Mouse (Mus musculus): Measurements from ENCODE around the gene Gm960. TPM values are rescaled to one million over a fixed set of nuclear protein-coding genes. Genes with fewer than 3 reads are reported as not detected.

The Gm960 gene
- polyA plus RNA-seq, 1 experiment from 2014 or later, result 1.2 TPM

DNA sequence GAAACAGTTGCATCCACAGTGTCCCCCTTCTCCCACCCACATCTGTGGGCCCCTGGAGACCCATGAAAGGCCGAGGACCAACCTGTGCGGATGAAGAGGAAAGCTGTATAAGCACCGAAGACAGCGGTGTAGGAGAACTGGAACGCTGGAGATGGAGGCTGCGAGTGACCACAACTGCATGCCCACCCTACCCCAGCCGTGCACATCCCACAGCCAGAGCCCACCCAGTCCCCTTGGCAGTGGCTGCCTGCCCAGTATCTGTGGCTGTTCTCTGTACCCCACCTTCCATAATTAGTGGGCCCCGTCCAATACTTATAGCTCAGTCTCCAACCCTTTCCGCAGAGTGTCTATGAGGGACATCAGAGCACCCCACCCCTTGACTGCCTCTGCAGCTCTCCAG, 75.0 kb downstream of the Gm960 start:
- 91% methylated on average over 9 of the region's 9 CpGs for WGBS
- no peak for ATAC-seq (ENCODE audit: insufficient read depth, low FRiP score)

DNA sequence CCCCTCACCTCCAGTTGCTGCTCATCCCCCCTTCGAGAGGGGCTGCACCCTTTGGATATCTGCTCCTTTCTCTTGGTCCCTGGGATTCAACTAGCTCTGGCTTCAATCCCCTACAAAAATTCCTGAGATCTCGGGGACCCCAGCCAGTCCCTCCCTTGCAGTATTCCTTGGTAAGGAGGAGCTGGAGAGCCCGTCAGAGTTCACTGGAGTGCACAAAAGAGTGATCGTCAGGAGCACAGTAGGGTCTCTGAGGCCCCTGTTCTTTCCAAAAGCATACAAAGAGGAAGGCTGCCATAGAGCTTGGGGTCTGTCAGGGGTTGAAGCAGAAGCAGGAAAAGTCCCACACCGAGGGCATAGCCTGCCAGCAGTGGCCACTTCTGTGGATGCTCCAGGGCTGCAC, 75.7 kb downstream of the Gm960 start:
- no peak overlapping the region for H3K27ac ChIP-seq (ENCODE audit: low read length)
- H3K27me3 ChIP-seq (ENCODE audit: control insufficient read depth, insufficient read depth, low read length), result no peaks in the 10 kb centered on the region
- no peaks in the 10 kb centered on the region for H3K9me3 ChIP-seq (replicated peaks; ENCODE audit: control insufficient read depth, low read length)
- no peak overlapping the region for H3K4me3 ChIP-seq (replicated peaks; ENCODE audit: low read length)
- H3K9ac ChIP-seq (ENCODE audit: low read length), result no peak overlapping the region
- 85% methylated on average over 5 of the region's 5 CpGs for WGBS
- no peak overlapping the region for H3K4me2 ChIP-seq (ENCODE audit: low read depth, low read length)
- ATAC-seq (ENCODE audit: insufficient read depth, low FRiP score), result no peak
- no peaks in the 10 kb centered on the region for H3K36me3 ChIP-seq (ENCODE audit: control insufficient read depth, insufficient read depth, low read length)
- H3K4me1 ChIP-seq (ENCODE audit: control insufficient read depth, insufficient read depth, low read length), result peaks cover 15% of the 10 kb centered on the region

More for the DNA sequence above, 75.0 kb downstream of the Gm960 start:
- peaks cover 15% of the 10 kb centered on the region for H3K4me1 ChIP-seq (ENCODE audit: control insufficient read depth, insufficient read depth, low read length)
- no peak overlapping the region for H3K9ac ChIP-seq (ENCODE audit: low read length)
- H3K27me3 ChIP-seq (ENCODE audit: control insufficient read depth, insufficient read depth, low read length), result no peaks in the 10 kb centered on the region
- no peak overlapping the region for H3K4me3 ChIP-seq (replicated peaks; ENCODE audit: low read length)
- no peaks in the 10 kb centered on the region for H3K36me3 ChIP-seq (ENCODE audit: control insufficient read depth, insufficient read depth, low read length)
- no peak overlapping the region for H3K27ac ChIP-seq (ENCODE audit: low read length)
- no peaks in the 10 kb centered on the region for H3K9me3 ChIP-seq (replicated peaks; ENCODE audit: control insufficient read depth, low read length)
- no peak overlapping the region for H3K4me2 ChIP-seq (ENCODE audit: low read depth, low read length)

DNA sequence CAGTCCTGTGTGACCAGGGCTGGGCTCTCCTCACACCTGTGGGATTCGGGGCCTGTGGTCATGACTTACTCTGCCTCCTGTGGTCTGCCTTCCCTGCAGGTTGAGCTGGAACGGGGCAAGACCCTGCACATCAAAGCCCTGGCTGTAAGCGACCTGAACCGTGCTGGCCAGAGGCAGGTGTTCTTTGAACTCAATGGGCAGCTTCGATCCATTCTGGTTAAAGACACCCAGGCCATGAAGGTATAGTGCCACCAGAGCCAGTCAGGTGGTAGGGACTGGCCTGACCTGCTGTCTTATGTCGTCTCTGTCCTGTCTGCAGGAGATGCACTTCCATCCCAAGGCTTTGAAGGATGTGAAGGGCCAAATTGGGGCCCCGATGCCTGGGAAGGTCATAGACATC, 77.7 kb downstream of the Gm960 start:
- Histone ChIP-seq H3K9ac (ENCODE audit: low read length) (no peak overlapping the region), H3K4me1 (ENCODE audit: control insufficient read depth, insufficient read depth, low read length) (peaks cover 12% of the 10 kb centered on the region), H3K9me3 (replicated peaks; ENCODE audit: control insufficient read depth, low read length) (no peaks in the 10 kb centered on the region), H3K4me2 (ENCODE audit: low read depth, low read length) (no peak overlapping the region), H3K4me3 (replicated peaks; ENCODE audit: low read length) (no peak overlapping the region), H3K27ac (ENCODE audit: low read length) (no peak overlapping the region), H3K36me3 (ENCODE audit: control insufficient read depth, insufficient read depth, low read length) (no peaks in the 10 kb centered on the region), H3K27me3 (ENCODE audit: control insufficient read depth, insufficient read depth, low read length) (no peaks in the 10 kb centered on the region)
- no peak for ATAC-seq (ENCODE audit: insufficient read depth, low FRiP score)
- WGBS, result 86% methylated on average over 7 of the region's 7 CpGs

DNA sequence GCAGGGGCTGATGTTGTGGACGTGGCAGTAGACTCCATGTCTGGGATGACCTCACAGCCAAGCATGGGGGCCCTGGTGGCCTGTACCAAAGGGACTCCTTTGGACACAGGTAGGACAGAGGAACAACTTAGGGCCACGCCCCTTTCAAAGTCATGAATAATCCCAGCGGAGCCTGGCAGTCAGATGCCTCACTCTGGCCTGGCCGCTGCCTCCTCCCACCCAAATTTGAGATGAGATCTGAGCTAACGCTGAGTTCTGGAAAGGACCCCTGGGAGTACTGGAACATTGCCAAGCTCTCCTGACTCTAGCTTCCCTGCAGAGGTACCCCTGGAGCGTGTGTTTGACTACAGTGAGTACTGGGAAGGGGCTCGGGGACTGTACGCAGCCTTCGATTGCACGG, 79.0 kb downstream of the Gm960 start:
- Histone ChIP-seq H3K27ac (ENCODE audit: low read length) (no peak overlapping the region), H3K4me1 (ENCODE audit: control insufficient read depth, insufficient read depth, low read length) (peaks cover 8% of the 10 kb centered on the region), H3K4me3 (replicated peaks; ENCODE audit: low read length) (no peak overlapping the region), H3K27me3 (ENCODE audit: control insufficient read depth, insufficient read depth, low read length) (no peaks in the 10 kb centered on the region), H3K4me2 (ENCODE audit: low read depth, low read length) (no peak overlapping the region), H3K9me3 (replicated peaks; ENCODE audit: control insufficient read depth, low read length) (no peaks in the 10 kb centered on the region), H3K36me3 (ENCODE audit: control insufficient read depth, insufficient read depth, low read length) (no peaks in the 10 kb centered on the region), H3K9ac (ENCODE audit: low read length) (no peak overlapping the region)
- 81% methylated on average over 10 of the region's 10 CpGs for WGBS
- ATAC-seq (ENCODE audit: insufficient read depth, low FRiP score), result no peak

GRCm38 (mm10) chr19:4618183-4618582, 80.3 kb downstream of the Gm960 start:
- ATAC-seq (ENCODE audit: insufficient read depth, low FRiP score), result no peak
- H3K4me3 ChIP-seq (replicated peaks; ENCODE audit: low read length), result no peak overlapping the region
- no peaks in the 10 kb centered on the region for H3K9me3 ChIP-seq (replicated peaks; ENCODE audit: control insufficient read depth, low read length)
- no peak overlapping the region for H3K4me2 ChIP-seq (ENCODE audit: low read depth, low read length)
- H3K27me3 ChIP-seq (ENCODE audit: control insufficient read depth, insufficient read depth, low read length), result no peaks in the 10 kb centered on the region
- WGBS, result 28% methylated on average over 18 of the region's 18 CpGs
- no peaks in the 10 kb centered on the region; the same call in 1 of the 2 replicates for H3K36me3 ChIP-seq (ENCODE audit: control insufficient read depth, insufficient read depth, low read length)
- peaks cover 12% of the 10 kb centered on the region; the same call in 1 of the 2 replicates for H3K4me1 ChIP-seq (ENCODE audit: control insufficient read depth, insufficient read depth, low read length)
- no peak overlapping the region for H3K9ac ChIP-seq (ENCODE audit: low read length)
- H3K27ac ChIP-seq (ENCODE audit: low read length), result no peak overlapping the region

DNA sequence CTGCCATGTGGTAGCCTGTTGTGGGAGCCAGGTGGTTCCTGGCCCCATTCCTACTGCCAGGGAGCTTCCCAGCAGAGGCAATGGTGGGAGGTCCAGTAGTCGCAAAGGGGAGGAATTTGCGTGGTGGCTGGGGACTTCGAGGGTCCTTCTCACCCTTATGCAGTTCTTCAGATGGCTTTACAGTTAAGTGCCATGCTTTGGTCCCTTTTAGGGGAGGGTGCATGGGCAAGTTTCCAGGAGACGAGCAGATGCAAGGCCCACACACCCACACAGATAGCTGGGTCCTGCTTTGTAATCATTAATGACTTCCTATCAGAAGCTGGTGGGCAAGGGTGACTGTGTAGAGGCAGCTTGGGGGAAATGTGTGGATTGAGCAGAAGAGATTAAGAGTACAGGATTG, 81.9 kb downstream of the Gm960 start:
- Histone ChIP-seq H3K9ac (ENCODE audit: low read length) (no peak overlapping the region), H3K9me3 (replicated peaks; ENCODE audit: control insufficient read depth, low read length) (no peaks in the 10 kb centered on the region), H3K36me3 (ENCODE audit: control insufficient read depth, insufficient read depth, low read length) (peaks cover 5% of the 10 kb centered on the region; the same call in 1 of the 2 replicates), H3K27ac (ENCODE audit: low read length) (no peak overlapping the region), H3K4me3 (replicated peaks; ENCODE audit: low read length) (no peak overlapping the region), H3K27me3 (ENCODE audit: control insufficient read depth, insufficient read depth, low read length) (no peaks in the 10 kb centered on the region), H3K4me1 (ENCODE audit: control insufficient read depth, insufficient read depth, low read length) (peaks cover 16% of the 10 kb centered on the region; the same call in 1 of the 2 replicates), H3K4me2 (ENCODE audit: low read depth, low read length) (peak overlapping the region; percentile 82; the same call in 1 of the 2 replicates)
- 25% methylated on average over 4 of the region's 4 CpGs for WGBS
- no peak for ATAC-seq (ENCODE audit: insufficient read depth, low FRiP score)

DNA sequence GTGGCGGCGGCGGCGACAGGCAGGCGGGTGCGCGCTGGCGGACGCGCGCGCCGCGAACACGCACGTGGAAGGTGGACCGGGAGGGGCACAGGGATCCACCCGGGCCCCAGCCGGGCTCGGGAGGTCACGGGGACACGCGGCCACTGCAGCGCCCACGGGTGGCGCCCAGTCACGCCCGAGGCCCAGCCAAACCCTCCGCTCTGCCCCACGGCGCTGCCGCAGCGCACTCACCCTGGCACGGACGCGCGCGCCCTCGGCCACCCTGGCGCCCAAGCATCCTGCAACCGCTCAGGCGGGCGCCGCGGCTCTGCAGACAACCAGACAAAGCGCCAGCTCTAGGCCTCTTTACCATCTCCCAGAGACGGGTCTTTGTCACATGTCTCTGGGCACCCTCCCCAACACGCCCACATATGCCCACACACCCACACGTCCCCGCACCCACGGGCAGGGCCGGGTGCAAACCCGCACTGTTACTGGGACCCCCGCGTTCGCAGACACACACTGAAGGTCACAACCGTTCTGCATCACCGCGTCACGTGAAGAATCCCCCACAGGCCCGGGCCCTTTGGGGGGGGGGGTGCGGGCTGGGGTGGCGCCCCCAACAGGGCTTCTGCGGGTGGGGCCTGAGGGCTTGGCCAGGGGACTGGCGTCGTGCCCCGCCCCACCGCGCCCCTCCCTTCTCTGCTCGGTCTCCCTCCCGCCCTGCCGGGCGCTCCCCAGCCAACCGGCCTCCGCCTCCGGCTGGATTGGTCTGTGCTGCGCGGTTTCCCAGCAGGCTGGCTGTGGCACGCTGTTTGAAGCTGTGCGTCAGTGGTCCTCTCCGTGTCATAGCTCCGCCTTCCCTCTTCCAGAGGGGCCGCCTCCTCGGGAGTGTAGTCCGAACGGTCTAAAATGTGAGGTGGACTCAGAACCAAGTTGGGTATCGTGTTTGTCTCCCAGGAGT, 83.0 kb downstream of the Gm960 start, which contains the start of gene Lrfn4:
Lrfn4 (minus strand) TSS at position 517 of the 943 bp plus-strand sequence.
- Histone ChIP-seq H3K4me3 (replicated peaks; ENCODE audit: low read length) (peak within 1 kb of the TSS; percentile 84), H3K27ac (ENCODE audit: low read length) (peak within 1 kb of the TSS; percentile 88), H3K27me3 (ENCODE audit: control insufficient read depth, insufficient read depth, low read length) (no peaks in the 10 kb centered on the region), H3K9me3 (replicated peaks; ENCODE audit: control insufficient read depth, low read length) (no peaks in the 10 kb centered on the region), H3K9ac (ENCODE audit: low read length) (peak within 1 kb of the TSS; percentile 95), H3K4me2 (ENCODE audit: low read depth, low read length) (peak within 1 kb of the TSS; percentile 82), H3K4me1 (ENCODE audit: control insufficient read depth, insufficient read depth, low read length) (peaks cover 16% of the 10 kb centered on the region; the same call in 1 of the 2 replicates), H3K36me3 (ENCODE audit: control insufficient read depth, insufficient read depth, low read length) (peaks cover 8% of the 10 kb centered on the region; the same call in 1 of the 2 replicates)
- ATAC-seq (ENCODE audit: insufficient read depth, low FRiP score), result peak; percentile 94
- under 1% methylated on average over 74 of the region's 87 CpGs for WGBS

GRCm38 (mm10) chr19:4614305-4615150, 83.9 kb downstream of the Gm960 start:
- ATAC-seq (ENCODE audit: insufficient read depth, low FRiP score), result peak; percentile 6; the same call in 1 of the 2 replicates
- Histone ChIP-seq H3K9me3 (replicated peaks; ENCODE audit: control insufficient read depth, low read length) (no peaks in the 10 kb centered on the region), H3K4me3 (replicated peaks; ENCODE audit: low read length) (peak overlapping the region; percentile 84), H3K27ac (ENCODE audit: low read length) (peak overlapping the region; percentile 88), H3K4me2 (ENCODE audit: low read depth, low read length) (peak overlapping the region; percentile 82), H3K27me3 (ENCODE audit: control insufficient read depth, insufficient read depth, low read length) (no peaks in the 10 kb centered on the region), H3K36me3 (ENCODE audit: control insufficient read depth, insufficient read depth, low read length) (peaks cover 8% of the 10 kb centered on the region; the same call in 1 of the 2 replicates), H3K9ac (ENCODE audit: low read length) (peak overlapping the region; percentile 95), H3K4me1 (ENCODE audit: control insufficient read depth, insufficient read depth, low read length) (peaks cover 16% of the 10 kb centered on the region; the same call in 1 of the 2 replicates)
- WGBS, result 22% methylated on average over 36 of the region's 49 CpGs

Data from stomach, embryonic 16.5 days (tissue).